Mouse (Mus musculus) layer of hippocampus, adult 2 months (tissue): ENCODE data around the gene Pafah1b1. TPM values are rescaled to one million over a fixed set of nuclear protein-coding genes. Genes with fewer than 3 reads are reported as not detected.
A peak's percentile ranks its signal among the peaks of the same experiment; 100 is the strongest.

Experiments
- DNase-seq, 2 experiments: peaks; one replicate each; pipeline ENCODE4 v3.0.0; 2022; ENCODE audit warnings: low spot score in 2 of 2
- H3K27ac ChIP-seq: fragments of 200-600 bp; 2 replicates; pipeline ENCODE4 v1.8.1; 2022
- H3K4me3 ChIP-seq: fragments of 200-600 bp; 2 replicates; pipeline ENCODE4 v1.8.1; 2022; ENCODE audit warnings: mild to moderate bottlenecking
- CTCF ChIP-seq: fragments of 200-600 bp; conservative IDR thresholded peaks from 2 replicates; pipeline ENCODE4 v1.8.1; 2022; ENCODE audit warnings: antibody characterized with exemption, mild to moderate bottlenecking, moderate library complexity
- total RNA-seq, 2 experiments: library from RNA; stranded (reverse); gene quantifications; 2 replicates each; pipeline ENCODE4 v1.2.3; 2021

Gene Pafah1b1
- total RNA-seq, 2 experiments from 2014 or later = 360 to 384 TPM

DNA sequence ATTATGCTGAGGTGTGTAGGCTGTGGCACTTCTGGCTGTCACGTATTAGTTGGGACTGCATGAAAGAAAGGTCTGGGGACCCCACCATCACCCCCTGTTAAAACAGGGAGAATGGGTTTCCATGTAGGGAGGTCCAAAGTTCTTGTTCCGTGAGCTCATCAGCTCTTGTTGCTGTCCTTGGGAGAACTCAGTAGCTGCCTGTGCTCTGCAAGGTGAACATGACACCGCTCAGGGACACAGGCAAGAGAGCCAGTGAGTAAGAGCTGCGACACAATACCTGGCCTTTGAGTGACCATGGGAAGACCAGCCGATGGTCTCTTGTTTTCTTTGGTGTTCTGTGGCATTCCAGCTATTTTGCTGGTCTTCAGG lies 58.2 kb downstream of the Pafah1b1 start:
- no peak for TF ChIP-seq CTCF
- H3K4me3 ChIP-seq = no peak overlapping the region
- H3K27ac ChIP-seq = no peak overlapping the region
- no peak for DNase-seq

DNA sequence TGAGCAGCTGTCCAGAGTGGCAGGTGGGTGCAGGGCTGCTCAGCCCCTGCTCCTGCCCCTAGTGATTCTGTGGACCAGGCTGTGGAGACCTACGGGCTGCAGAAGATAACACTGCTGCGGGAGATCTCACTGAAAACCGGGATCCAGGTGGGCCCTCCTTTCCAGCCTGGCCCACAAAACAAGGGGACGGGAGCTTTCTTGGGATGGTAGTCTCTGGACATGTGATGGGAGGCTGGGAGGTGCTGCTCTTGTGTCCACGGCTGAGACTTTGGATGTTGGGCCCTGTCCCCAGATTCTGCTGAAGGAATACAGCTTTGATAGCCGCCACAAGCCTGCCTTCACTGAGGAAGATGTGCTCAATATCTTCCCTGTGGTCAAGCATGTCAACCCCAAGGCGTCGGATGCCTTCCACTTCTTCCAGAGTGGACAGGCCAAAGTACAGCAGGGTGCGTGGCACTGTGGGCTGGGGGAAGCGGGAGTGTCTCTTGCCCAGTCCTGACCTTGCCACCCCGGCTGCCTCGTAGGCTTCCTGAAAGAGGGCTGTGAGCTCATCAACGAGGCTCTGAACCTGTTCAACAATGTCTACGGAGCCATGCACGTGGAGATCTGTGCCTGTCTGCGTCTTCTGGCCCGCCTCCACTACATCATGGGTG lies 58.7 kb downstream of the Pafah1b1 start:
- Histone ChIP-seq H3K27ac (no peak overlapping the region), H3K4me3 (no peak overlapping the region)
- DNase-seq = no peak
- TF ChIP-seq CTCF = no peak

- TF ChIP-seq CTCF = no peak
- no peak for DNase-seq
- Histone ChIP-seq H3K4me3 (no peak overlapping the region), H3K27ac (no peak overlapping the region)
Observed at GRCm38 (mm10) chr11:74664906-74665305, 59.6 kb downstream of the Pafah1b1 start.

DNA sequence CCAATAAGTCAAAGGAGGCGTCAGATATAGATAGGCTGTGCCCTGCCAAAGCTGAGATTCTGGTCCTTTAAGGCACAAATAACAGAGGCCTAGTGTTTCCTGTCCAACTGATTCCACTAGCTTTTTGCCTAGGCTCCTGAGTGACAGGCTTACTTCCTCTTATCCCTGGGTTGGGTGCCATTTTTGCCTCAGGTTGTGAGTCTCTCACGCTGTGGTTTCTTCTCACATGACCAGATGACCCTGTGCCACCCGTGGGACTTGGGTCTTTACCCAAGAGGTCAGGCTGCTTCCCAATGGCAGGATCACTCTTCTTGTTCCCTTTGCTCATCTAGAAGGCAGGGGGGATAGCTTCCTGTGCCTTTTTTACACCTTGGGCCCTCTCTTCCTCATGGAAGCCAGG lies 60.2 kb downstream of the Pafah1b1 start:
- no peak overlapping the region for H3K27ac ChIP-seq
- H3K4me3 ChIP-seq = no peak overlapping the region
- no peak for TF ChIP-seq CTCF
- no peak for DNase-seq

DNA sequence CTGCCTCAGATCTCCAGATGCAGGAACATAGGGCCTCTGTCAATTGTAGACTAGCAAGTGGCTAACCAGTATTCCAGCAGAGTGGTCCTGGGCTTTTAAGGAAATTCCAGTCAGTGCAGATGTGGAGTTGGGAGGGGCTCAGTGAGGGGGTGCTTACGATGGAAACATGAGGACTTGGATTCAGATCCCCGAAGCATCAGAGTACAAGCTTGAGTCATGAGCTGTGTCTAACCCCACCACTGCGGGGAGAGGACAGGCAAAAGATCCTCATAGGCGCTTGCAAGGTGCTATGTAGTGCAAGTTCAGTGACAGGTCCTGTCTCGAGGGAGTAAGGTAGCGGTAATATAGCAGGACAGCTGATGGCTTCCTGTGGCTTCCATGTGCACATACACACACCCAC lies 62.2 kb downstream of the Pafah1b1 start:
- no peak for TF ChIP-seq CTCF
- Histone ChIP-seq H3K27ac (no peak overlapping the region), H3K4me3 (no peak overlapping the region)
- no peak for DNase-seq

GRCm38 (mm10) chr11:74661641-74662040 lies 62.8 kb downstream of the Pafah1b1 start:
- H3K27ac ChIP-seq = no peak overlapping the region
- no peak for TF ChIP-seq CTCF
- no peak overlapping the region for H3K4me3 ChIP-seq
- DNase-seq = no peak

DNA sequence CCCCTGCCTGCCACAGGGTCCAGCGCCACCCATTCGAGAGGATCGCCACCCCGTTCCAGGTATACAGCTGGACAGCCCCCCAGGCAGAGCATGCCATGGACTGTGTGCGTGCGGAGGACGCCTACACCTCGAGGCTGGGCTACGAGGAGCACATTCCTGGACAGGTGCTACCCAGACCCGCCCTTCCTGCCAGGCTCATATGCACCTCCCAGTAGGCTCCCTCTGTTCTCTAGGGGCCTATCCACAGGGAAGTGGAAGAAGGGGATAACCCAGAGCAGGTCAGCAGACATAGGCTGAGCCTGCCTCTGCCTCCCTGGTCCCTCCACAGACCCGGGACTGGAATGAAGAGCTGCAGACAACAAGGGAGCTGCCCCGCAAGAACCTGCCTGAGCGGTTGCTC lies 64.1 kb downstream of the Pafah1b1 start:
- DNase-seq = no peak
- TF ChIP-seq CTCF = no peak
- H3K27ac ChIP-seq = no peak overlapping the region

DNA sequence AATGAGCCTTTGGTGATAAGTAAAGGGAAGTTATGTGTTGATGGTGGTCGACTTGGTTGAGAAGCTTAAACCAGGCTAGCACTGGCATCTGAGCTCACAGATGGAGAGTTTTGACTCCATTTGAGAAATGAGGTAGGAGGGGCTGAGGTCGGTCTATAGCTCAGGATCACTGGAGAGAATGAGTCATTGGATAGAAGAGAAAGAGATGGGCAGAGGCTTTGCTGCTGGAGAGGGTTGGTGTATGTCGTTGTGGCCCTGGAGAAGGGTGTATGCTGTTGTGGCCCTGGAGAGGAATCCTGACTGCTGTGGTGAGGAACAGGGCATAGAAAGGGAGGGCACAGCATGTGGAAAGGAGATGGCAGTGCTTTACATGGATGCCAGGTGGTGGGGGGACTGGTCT lies 68.5 kb downstream of the Pafah1b1 start:
- no peak for TF ChIP-seq CTCF
- DNase-seq = no peak
- Histone ChIP-seq H3K4me3 (no peak overlapping the region), H3K27ac (no peak overlapping the region)

More for the DNA sequence above, 64.1 kb downstream of the Pafah1b1 start:
- no peak overlapping the region for H3K4me3 ChIP-seq

DNA sequence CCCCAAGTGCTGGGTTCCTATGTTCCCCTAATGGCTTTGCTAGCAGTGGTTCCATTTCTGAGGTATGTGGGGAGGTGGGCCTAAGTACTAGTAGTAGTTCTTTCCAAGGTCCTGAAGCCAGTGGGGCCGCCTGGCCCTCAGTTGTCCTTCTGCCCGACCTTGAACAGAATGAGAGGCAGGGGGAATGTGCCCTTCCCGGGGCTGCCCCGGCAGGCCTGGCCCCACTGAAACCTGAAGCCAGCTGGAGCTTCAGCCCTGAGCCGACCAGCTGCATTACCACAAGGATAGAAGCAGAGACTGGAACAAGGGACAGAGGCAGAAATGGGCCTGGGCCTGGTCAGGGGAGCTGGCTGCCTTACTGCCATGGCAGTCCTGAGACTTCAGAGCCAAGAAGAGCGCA lies 71.1 kb downstream of the Pafah1b1 start:
- TF ChIP-seq CTCF = no peak
- DNase-seq = no peak
- no peak overlapping the region for H3K4me3 ChIP-seq
- H3K27ac ChIP-seq = peak overlapping the region; percentile 77

DNA sequence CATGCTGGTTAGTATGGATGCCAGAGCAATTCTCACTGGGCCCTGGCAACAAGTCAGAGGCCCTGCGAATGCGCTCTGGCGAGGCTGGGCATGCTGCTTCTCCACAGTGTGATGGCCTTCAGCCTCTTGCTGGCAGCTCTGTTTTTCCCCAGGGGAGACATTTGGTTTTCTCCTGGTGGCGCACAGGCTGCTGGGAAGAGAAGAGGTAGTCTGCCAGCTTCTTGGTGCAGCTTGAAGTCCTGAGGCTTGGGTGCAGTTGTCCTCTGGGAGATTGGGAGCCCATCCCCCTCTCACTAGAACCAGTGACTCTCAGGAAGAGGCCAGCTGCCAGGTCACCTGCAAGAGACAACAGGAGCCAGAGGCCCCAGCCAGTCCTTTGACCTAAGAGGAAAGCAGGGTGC lies 71.7 kb downstream of the Pafah1b1 start:
- H3K4me3 ChIP-seq = no peak overlapping the region; the same call in 1 of the 2 replicates
- peak overlapping the region; percentile 77 for H3K27ac ChIP-seq
- TF ChIP-seq CTCF = no peak
- DNase-seq = peak; percentile 22 to 38

- no peak for DNase-seq
- Histone ChIP-seq H3K27ac (peak overlapping the region; percentile 55; the same call in 1 of the 2 replicates), H3K4me3 (peak overlapping the region; percentile 77)
- no peak for TF ChIP-seq CTCF
Observed at GRCm38 (mm10) chr11:74650576-74651100, 73.8 kb downstream of the Pafah1b1 start.

- no peak for TF ChIP-seq CTCF
- peak overlapping the region; percentile 77 for H3K4me3 ChIP-seq
- DNase-seq = peak in 1 of 2 experiments; percentile 22
- H3K27ac ChIP-seq = peak overlapping the region; percentile 90
Observed at GRCm38 (mm10) chr11:74649647-74650551, 74.6 kb downstream of the Pafah1b1 start.

- Histone ChIP-seq H3K4me3 (peak within 1 kb of the TSS; percentile 77), H3K27ac (peak within 1 kb of the TSS; percentile 90)
- DNase-seq = peak; percentile 97
- TF ChIP-seq CTCF = 0 out of 2 replicates have a peak, but pooled peaks have one; percentile 5
Observed at GRCm38 (mm10) chr11:74649095-74649646, 75.3 kb downstream of the Pafah1b1 start, which contains the start of gene Cluh. Gene Cluh, plus strand, starts transcription at chr11:74649495.
